Mouse (Mus musculus): ENCODE measurements at regions not wholly inside any gene's neighbourhood (a gene's known extent, or its start where the extent isn't known, plus 50 kb on each side); places are given as distances from the start of the nearest gene placed in this dataset.

DNA sequence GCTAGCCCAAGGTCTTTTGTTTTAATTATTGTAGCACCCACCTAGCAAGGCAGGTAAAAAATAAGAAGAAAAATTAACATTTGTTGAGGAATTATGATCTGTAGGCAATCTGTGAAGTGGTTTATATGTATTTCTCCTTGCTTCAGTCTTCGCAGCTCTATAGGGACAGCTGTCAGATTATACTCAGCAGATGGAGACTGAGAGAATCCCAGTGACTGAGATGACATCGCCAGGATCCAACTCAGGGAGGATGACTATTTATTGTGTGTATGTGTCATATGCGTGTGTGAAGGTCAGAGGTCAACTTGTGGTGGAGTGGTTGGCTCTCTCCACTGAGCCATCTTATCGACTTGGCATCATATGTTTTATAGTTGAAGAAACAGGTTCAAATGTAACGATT is 362.0 kb upstream of the Chd6 start:
- no peak for DNase-seq (ENCODE audit: low read depth)

DNA sequence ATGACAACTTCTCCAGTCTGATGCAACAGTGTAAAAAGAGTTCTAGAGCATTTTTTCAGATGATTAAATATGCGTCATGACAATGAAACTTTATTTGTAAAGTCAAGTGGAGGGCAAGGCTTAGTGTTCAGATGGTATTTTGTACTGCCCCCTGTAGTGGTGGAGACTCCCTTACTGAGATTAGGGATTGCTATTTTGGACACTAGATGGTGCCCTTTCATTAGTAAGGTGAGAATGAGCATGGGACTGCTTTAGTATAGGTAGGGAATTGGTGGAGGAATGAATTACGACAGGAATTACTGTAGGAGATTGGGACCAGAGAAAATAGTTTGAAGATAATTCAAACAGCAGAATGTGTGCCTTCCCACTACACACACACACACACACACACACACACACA is 361.1 kb upstream of the Chd6 start:
- DNase-seq (ENCODE audit: low read depth): peak; percentile 14

DNA sequence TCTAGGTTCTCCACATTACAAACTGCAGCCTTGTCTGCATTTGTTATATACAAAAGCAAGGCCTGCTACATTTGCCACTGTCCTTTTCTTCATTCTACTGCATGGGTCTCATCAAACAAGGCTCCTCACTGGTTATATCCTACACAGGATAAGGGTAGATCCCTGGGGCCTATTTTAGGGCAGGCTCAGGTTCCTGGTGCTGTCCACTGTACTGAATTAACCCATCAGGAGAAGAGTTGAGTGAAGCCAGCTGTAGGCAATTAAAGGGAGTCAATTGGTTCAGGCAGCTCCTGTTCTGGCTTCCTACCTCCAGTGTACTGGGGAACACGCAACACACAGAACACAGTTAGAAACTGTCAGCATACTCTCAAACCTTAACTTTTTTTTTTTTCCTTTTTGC is 358.2 kb upstream of the Chd6 start:
- no peak for DNase-seq (ENCODE audit: low read depth)

- no peak for DNase-seq (ENCODE audit: low read depth)
Measured at GRCm38 (mm10) chr2:161460600-161460999, 351.7 kb upstream of the Chd6 start.

DNA sequence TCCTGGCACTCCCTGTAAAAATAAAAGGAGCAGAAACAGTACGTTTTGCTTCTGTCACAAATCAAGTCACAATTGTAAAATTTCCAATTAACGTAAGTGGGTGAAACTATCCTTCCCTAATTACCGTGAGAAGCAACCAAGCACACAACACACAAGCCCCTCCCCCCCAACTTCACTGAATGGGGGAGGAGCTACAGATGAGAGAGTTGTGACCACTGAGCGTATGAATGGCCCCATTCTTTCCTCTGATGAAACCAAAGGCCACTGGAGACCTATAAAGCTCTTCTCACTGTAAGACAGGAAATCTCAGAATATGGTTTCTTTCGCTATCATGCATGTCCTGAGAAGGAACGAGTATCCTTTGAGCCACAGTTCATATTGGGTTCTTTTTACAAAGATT is 345.6 kb upstream of the Chd6 start:
- no peak for DNase-seq (ENCODE audit: low read depth)

GRCm38 (mm10) chr2:161433816-161434215 is 324.9 kb upstream of the Chd6 start:
- DNase-seq (ENCODE audit: low read depth): no peak

DNA sequence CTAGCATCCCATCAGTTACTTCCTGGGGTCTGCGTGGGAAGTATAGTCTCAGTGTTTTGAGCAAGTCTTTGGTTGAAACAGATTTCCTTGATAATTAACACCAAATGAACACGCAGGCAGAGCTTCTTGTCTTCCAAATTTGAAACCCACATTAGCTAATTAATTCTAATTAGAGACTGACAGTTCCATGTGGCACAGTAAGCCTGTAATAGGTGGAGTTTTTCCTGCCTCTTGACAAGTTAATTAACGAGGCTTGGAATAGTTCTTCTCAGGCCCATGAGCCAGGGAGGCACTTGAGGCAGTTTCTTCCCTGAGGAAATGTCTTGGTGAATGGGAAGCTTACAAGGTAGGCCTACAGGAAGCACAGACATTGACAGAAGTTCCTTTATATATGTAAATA is 320.4 kb upstream of the Chd6 start:
- DNase-seq (ENCODE audit: low read depth): no peak

DNA sequence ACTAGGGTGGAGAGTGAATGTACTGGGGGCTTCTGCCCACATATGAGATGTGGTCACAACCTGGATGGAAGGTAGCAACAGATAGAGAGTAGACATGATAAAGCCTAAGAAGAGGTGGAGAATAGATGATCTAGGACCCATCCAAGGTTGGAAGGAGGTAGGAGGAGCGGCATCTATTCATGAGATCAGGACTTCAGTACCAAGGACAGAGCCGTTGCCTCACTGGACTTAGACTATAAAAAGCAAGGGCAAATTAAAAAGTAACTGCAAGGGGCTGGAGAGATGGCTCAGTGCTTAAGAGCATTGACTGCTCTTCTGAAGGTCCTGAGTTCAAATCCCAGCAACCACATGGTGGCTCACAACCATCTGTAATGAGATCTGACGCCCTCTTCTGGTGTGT is 316.7 kb upstream of the Chd6 start:
- peak; percentile 59 for DNase-seq (ENCODE audit: low read depth)

- DNase-seq (ENCODE audit: low read depth): no peak
Measured at GRCm38 (mm10) chr2:161418062-161418461, 309.2 kb upstream of the Chd6 start.

DNA sequence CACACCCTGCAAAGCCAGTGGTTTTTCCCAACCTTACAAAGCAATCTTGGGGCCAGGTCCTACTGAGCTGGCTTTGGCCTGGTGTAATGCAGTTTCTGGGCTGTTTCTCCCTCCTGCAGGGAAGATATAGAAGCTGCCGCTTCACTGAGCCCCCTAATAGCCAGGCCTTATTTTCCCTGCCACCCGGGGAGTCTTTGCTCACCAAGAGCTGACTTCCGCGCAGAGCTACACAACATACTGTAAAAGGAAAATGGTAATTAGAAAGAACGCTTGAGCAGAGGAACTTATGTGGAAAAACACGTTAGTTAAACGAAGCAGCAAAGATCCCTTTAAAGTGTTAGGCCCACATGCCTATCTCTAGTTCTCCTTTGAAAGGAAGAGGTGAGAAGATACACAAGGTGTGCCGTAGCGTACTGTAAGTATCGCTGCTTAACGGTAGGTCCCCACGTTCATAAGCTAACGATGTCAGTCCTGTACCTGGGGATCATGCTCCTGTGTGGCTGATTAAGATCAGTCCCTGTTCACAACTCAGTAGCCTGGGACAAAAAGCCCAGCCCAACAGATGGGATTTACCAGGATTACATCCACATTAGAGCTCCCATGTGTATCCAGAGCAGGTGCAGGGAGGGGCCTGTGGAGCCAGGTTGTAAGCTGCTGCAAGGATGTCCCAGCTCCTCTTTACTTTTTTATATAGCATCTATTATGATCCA is 307.5 kb upstream of the Chd6 start:
- no peak for DNase-seq (ENCODE audit: low read depth)

DNA sequence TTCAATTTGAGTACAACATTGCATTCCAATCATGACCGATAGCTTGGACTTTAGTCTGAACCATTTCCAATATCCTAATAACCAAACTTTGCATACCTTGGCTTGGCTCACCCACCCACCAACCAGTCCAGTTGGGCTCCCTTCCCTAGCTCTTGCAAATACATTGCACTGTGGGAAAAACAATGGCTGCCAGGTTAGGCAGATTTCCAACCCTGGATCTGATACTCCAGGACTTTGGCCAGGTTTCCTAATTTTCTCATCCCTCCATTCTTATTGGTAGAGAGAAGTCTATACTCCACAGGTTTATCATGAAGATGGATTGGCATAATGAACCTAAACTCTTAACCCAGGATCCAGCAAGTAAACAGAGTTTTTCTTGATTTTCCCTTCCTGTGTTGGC is 299.4 kb upstream of the Chd6 start:
- DNase-seq (ENCODE audit: low read depth): no peak

DNA sequence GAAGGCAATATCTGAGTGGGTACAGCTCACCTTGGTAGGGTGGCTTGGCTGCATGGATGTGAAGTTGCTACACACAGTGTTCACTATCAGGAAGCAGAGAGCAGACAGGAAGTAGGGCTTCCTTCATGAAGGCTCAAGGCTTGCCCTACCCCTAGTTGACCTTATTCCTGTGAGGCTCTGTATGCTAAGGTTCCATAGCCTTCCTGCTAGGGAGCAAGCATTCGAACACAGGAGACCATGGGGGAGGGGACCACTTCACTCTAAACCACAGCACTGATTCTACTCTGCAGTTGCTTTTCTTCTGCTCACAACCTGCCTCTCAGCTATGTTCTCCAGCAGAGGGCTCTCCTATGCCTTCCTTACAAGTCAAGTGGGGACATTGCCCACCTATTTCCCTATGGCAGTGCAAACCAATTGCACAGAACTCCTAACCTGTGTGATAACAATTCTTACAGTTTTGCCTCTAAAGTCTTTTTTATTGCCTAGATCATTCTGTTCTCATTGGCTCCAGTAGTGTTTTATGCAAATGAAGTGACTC is 297.0 kb upstream of the Chd6 start:
- no peak for DNase-seq (ENCODE audit: low read depth)

DNA sequence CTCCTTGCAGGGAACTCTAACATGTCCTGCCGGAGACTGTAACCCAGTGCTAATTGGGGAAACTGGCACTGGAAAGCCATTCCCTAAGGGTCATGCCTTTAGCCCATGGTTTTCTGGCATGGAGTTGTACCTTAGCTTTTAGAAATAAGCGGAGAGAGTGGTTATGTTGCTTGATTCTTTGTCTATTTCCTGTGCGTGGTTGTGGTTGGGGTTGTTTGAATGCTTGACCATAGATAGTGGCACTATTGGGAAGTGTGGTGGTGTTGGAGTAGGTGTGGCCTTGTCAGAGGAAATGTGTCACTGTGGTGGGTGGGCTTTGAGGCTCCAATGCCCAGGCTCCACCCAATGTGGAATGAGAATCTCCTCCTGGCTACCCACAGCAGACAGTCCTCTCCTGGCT is 289.2 kb upstream of the Chd6 start:
- DNase-seq (ENCODE audit: low read depth): no peak

GRCm38 (mm10) chr2:161390954-161391690 is 282.2 kb upstream of the Chd6 start:
- DNase-seq (ENCODE audit: low read depth): no peak

GRCm38 (mm10) chr2:161389318-161389835 is 280.5 kb upstream of the Chd6 start:
- no peak for DNase-seq (ENCODE audit: low read depth)

DNA sequence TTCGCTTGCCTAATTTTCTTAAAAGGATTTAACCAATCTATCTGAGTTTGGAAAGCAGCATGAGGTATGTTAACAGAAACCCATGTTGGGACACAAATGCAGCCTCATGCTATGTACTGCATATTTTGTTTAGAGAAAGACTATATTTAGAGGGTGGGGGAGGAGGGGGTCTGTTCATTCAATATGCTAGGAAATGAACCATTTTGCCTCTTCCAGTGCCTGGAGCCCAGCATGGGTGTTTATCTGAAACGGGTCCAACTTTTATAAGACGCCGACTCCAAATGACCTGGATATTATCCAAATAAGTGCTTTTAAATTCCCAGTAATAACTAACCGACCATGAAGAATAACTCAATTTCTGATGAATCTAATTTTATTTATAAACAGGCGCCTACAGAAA is 278.2 kb upstream of the Chd6 start:
- DNase-seq (ENCODE audit: low read depth): no peak

- DNase-seq (ENCODE audit: low read depth): no peak
Measured at GRCm38 (mm10) chr2:161382411-161382810, 273.5 kb upstream of the Chd6 start.

- DNase-seq (ENCODE audit: low read depth): no peak
Measured at GRCm38 (mm10) chr2:161378313-161378712, 269.4 kb upstream of the Chd6 start.

DNA sequence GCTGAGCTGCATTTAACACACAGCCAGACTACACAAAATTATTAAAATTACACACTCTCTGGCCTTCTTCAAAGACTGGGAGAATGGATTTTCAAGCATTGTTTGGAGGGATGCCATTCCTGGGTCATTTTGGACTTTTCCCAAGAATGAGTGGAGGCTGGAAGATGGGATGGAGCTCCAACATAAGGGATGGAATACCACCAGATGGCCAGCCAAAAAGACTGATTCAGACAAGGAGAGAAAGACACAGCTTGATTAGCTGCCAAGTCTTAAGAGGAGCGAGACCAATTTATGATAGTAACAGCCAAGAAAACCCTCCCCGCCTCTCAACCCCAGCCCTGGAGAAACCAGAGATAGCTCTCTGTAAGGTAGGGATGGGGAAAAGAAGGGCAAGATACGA is 253.4 kb upstream of the Chd6 start:
- DNase-seq (ENCODE audit: low read depth): no peak

DNA sequence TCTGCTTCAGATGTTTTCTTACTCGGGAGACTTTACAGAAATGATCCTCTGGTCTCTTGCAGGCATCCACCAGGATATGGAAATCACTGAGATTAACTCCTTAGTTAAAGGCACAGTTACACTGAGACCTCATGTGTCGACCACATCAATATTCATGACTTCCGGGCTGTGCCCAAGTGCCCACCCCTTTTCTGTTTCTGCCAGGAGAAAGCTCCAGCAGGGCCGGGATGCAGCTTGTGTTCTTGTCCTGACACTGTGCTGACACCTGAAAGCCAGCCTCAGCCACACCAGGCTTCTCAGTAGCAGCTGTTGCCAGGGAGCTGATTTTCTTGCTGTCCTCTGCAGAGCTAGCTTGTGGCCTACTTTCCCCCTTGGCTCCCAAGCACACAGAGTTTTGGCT is 240.2 kb upstream of the Chd6 start:
- no peak for DNase-seq (ENCODE audit: low read depth)

DNA sequence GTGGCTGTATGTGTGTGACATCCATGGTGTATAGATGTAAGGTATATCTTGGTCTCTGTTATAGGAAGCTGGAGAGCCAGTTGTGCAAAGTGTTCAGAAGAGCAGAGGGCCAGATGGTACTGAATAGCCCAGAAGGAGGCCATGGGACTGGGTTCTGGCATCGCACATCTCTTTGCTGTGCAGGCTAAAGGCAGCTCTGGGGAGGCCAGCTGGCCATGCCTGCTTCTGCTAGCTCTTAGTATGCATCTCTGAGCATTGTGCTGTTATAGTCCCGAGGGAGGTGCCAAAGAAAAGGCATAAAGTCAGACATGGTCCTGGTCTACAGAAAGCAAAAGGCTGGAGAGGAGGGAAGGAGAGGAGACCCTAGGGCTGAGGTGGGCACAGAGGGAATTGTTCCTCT is 235.1 kb upstream of the Chd6 start:
- no peak for DNase-seq (ENCODE audit: low read depth)

GRCm38 (mm10) chr2:161342648-161343047 is 233.8 kb upstream of the Chd6 start:
- no peak for DNase-seq (ENCODE audit: low read depth)

- DNase-seq (ENCODE audit: low read depth): no peak
Measured at GRCm38 (mm10) chr2:161341368-161341891, 232.6 kb upstream of the Chd6 start.
